Mouse (Mus musculus): ENCODE data around the gene Ece1. TPM values are rescaled to one million over a fixed set of nuclear protein-coding genes. Genes with fewer than 3 reads are reported as not detected.

Gene Ece1
- polyA plus RNA-seq, 1 experiment from 2014 or later, result 62.1 TPM

- ATAC-seq (ENCODE audit: low read depth), result no peak
- H3K4me2 ChIP-seq (ENCODE audit: low read depth, low read length), result no peak overlapping the region
- DNase-seq (ENCODE audit: low spot score), result no peak
- peaks cover 17% of the 10 kb centered on the region for H3K4me1 ChIP-seq (ENCODE audit: control insufficient read depth, insufficient read depth, low read length)
- H3K4me3 ChIP-seq (ENCODE audit: low read depth, low read length), result no peak overlapping the region
- 68% methylated on average over 4 of the region's 4 CpGs for WGBS
- no peaks in the 10 kb centered on the region for H3K27me3 ChIP-seq (replicated peaks; ENCODE audit: control insufficient read depth, insufficient read depth, low read length)
- no peak overlapping the region for H3K27ac ChIP-seq (replicated peaks; ENCODE audit: low read depth, low read length)
- no peaks in the 10 kb centered on the region for H3K9me3 ChIP-seq (ENCODE audit: control insufficient read depth, low read length)
- H3K9ac ChIP-seq (ENCODE audit: low read depth, low read length), result no peak overlapping the region
- peaks cover 56% of the 10 kb centered on the region for H3K36me3 ChIP-seq (ENCODE audit: control insufficient read depth, insufficient read depth, low read length)
These were observed 136.2 kb downstream of the Ece1 start for GRCm38 (mm10) chr4:137998232-137998631.

GRCm38 (mm10) chr4:138000682-138001081, 138.6 kb downstream of the Ece1 start:
- peak; percentile 61 for ATAC-seq (ENCODE audit: low read depth)
- peaks cover 7% of the 10 kb centered on the region for H3K4me1 ChIP-seq (ENCODE audit: control insufficient read depth, insufficient read depth, low read length)
- H3K9ac ChIP-seq (ENCODE audit: low read depth, low read length), result no peak overlapping the region
- H3K27me3 ChIP-seq (replicated peaks; ENCODE audit: control insufficient read depth, insufficient read depth, low read length), result no peaks in the 10 kb centered on the region
- no peaks in the 10 kb centered on the region for H3K9me3 ChIP-seq (ENCODE audit: control insufficient read depth, low read length)
- no peak overlapping the region for H3K4me2 ChIP-seq (ENCODE audit: low read depth, low read length)
- DNase-seq (ENCODE audit: low spot score), result peak; percentile 94
- no peak overlapping the region for H3K27ac ChIP-seq (replicated peaks; ENCODE audit: low read depth, low read length)
- H3K4me3 ChIP-seq (ENCODE audit: low read depth, low read length), result no peak overlapping the region
- whole genome bisulfite sequencing, result 11% methylated on average over 7 of the region's 7 CpGs
- peaks cover 73% of the 10 kb centered on the region for H3K36me3 ChIP-seq (ENCODE audit: control insufficient read depth, insufficient read depth, low read length)

- Histone ChIP-seq H3K9ac (ENCODE audit: low read depth, low read length) (no peak overlapping the region), H3K27ac (replicated peaks; ENCODE audit: low read depth, low read length) (no peak overlapping the region), H3K4me2 (ENCODE audit: low read depth, low read length) (no peak overlapping the region), H3K27me3 (replicated peaks; ENCODE audit: control insufficient read depth, insufficient read depth, low read length) (no peaks in the 10 kb centered on the region), H3K36me3 (ENCODE audit: control insufficient read depth, insufficient read depth, low read length) (peaks cover 64% of the 10 kb centered on the region), H3K4me3 (ENCODE audit: low read depth, low read length) (no peak overlapping the region), H3K4me1 (ENCODE audit: control insufficient read depth, insufficient read depth, low read length) (no peaks in the 10 kb centered on the region), H3K9me3 (ENCODE audit: control insufficient read depth, low read length) (no peaks in the 10 kb centered on the region)
- ATAC-seq (ENCODE audit: low read depth) (no peak), DNase-seq (ENCODE audit: low spot score) (no peak)
- WGBS, result 88% methylated on average over 9 of the region's 11 CpGs
These were observed 142.0 kb downstream of the Ece1 start for GRCm38 (mm10) chr4:138003909-138004610.

GRCm38 (mm10) chr4:138005781-138006180, 143.7 kb downstream of the Ece1 start:
- Histone ChIP-seq H3K9ac (ENCODE audit: low read depth, low read length) (no peak overlapping the region), H3K4me2 (ENCODE audit: low read depth, low read length) (no peak overlapping the region), H3K4me1 (ENCODE audit: control insufficient read depth, insufficient read depth, low read length) (no peaks in the 10 kb centered on the region), H3K9me3 (ENCODE audit: control insufficient read depth, low read length) (no peaks in the 10 kb centered on the region), H3K27me3 (replicated peaks; ENCODE audit: control insufficient read depth, insufficient read depth, low read length) (no peaks in the 10 kb centered on the region), H3K4me3 (ENCODE audit: low read depth, low read length) (no peak overlapping the region), H3K36me3 (ENCODE audit: control insufficient read depth, insufficient read depth, low read length) (peaks cover 64% of the 10 kb centered on the region), H3K27ac (replicated peaks; ENCODE audit: low read depth, low read length) (no peak overlapping the region)
- ATAC-seq (ENCODE audit: low read depth), result no peak
- 88% methylated on average over 1 of the region's 1 CpGs for WGBS
- DNase-seq (ENCODE audit: low spot score), result no peak

- no peak overlapping the region for H3K27ac ChIP-seq (replicated peaks; ENCODE audit: low read depth, low read length)
- H3K4me3 ChIP-seq (ENCODE audit: low read depth, low read length), result no peak overlapping the region
- no peaks in the 10 kb centered on the region for H3K27me3 ChIP-seq (replicated peaks; ENCODE audit: control insufficient read depth, insufficient read depth, low read length)
- DNase-seq (ENCODE audit: low spot score) (no peak), ATAC-seq (ENCODE audit: low read depth) (no peak)
- H3K4me2 ChIP-seq (ENCODE audit: low read depth, low read length), result no peak overlapping the region
- H3K9ac ChIP-seq (ENCODE audit: low read depth, low read length), result no peak overlapping the region
- no peaks in the 10 kb centered on the region for H3K9me3 ChIP-seq (ENCODE audit: control insufficient read depth, low read length)
- H3K4me1 ChIP-seq (ENCODE audit: control insufficient read depth, insufficient read depth, low read length), result no peaks in the 10 kb centered on the region
- H3K36me3 ChIP-seq (ENCODE audit: control insufficient read depth, insufficient read depth, low read length), result peaks cover 67% of the 10 kb centered on the region
- WGBS, result 87% methylated on average over 9 of the region's 9 CpGs
These were observed 145.0 kb downstream of the Ece1 start for GRCm38 (mm10) chr4:138006951-138007613.

- Histone ChIP-seq H3K4me2 (ENCODE audit: low read depth, low read length) (no peak overlapping the region), H3K4me1 (ENCODE audit: control insufficient read depth, insufficient read depth, low read length) (no peaks in the 10 kb centered on the region), H3K27me3 (replicated peaks; ENCODE audit: control insufficient read depth, insufficient read depth, low read length) (no peaks in the 10 kb centered on the region), H3K9ac (ENCODE audit: low read depth, low read length) (no peak overlapping the region), H3K27ac (replicated peaks; ENCODE audit: low read depth, low read length) (no peak overlapping the region), H3K9me3 (ENCODE audit: control insufficient read depth, low read length) (no peaks in the 10 kb centered on the region), H3K4me3 (ENCODE audit: low read depth, low read length) (no peak overlapping the region), H3K36me3 (ENCODE audit: control insufficient read depth, insufficient read depth, low read length) (peaks cover 70% of the 10 kb centered on the region)
- ATAC-seq (ENCODE audit: low read depth) (no peak), DNase-seq (ENCODE audit: low spot score) (no peak)
- WGBS, result 97% methylated on average over 6 of the region's 6 CpGs
These were observed 146.6 kb downstream of the Ece1 start for GRCm38 (mm10) chr4:138008646-138009045.

GRCm38 (mm10) chr4:138009786-138010502, 147.9 kb downstream of the Ece1 start:
- H3K4me2 ChIP-seq (ENCODE audit: low read depth, low read length), result no peak overlapping the region
- no peaks in the 10 kb centered on the region for H3K9me3 ChIP-seq (ENCODE audit: control insufficient read depth, low read length)
- ATAC-seq (ENCODE audit: low read depth), result no peak
- H3K36me3 ChIP-seq (ENCODE audit: control insufficient read depth, insufficient read depth, low read length), result peaks cover 70% of the 10 kb centered on the region
- no peak overlapping the region for H3K4me3 ChIP-seq (ENCODE audit: low read depth, low read length)
- H3K4me1 ChIP-seq (ENCODE audit: control insufficient read depth, insufficient read depth, low read length), result no peaks in the 10 kb centered on the region
- H3K27me3 ChIP-seq (replicated peaks; ENCODE audit: control insufficient read depth, insufficient read depth, low read length), result no peaks in the 10 kb centered on the region
- no peak overlapping the region for H3K27ac ChIP-seq (replicated peaks; ENCODE audit: low read depth, low read length)
- 93% methylated on average over 4 of the region's 4 CpGs for WGBS
- DNase-seq (ENCODE audit: low spot score), result no peak
- H3K9ac ChIP-seq (ENCODE audit: low read depth, low read length), result no peak overlapping the region

- 95% methylated on average over 15 of the region's 15 CpGs for WGBS
- DNase-seq (ENCODE audit: low spot score), result no peak
- H3K4me3 ChIP-seq (ENCODE audit: low read depth, low read length), result no peak overlapping the region
- no peaks in the 10 kb centered on the region for H3K9me3 ChIP-seq (ENCODE audit: control insufficient read depth, low read length)
- ATAC-seq (ENCODE audit: low read depth), result no peak
- no peak overlapping the region for H3K4me2 ChIP-seq (ENCODE audit: low read depth, low read length)
- no peak overlapping the region for H3K27ac ChIP-seq (replicated peaks; ENCODE audit: low read depth, low read length)
- no peaks in the 10 kb centered on the region; the same call in 1 of the 2 replicates for H3K4me1 ChIP-seq (ENCODE audit: control insufficient read depth, insufficient read depth, low read length)
- H3K9ac ChIP-seq (ENCODE audit: low read depth, low read length), result no peak overlapping the region
- peaks cover 79% of the 10 kb centered on the region for H3K36me3 ChIP-seq (ENCODE audit: control insufficient read depth, insufficient read depth, low read length)
- no peaks in the 10 kb centered on the region for H3K27me3 ChIP-seq (replicated peaks; ENCODE audit: control insufficient read depth, insufficient read depth, low read length)
These were observed 151.9 kb downstream of the Ece1 start for GRCm38 (mm10) chr4:138013723-138014479.
